Mouse (Mus musculus): ENCODE measurements around the gene Pex26. TPM values are rescaled to one million over a fixed set of nuclear protein-coding genes. Genes with fewer than 3 reads are reported as not detected.

Gene Pex26
- total RNA-seq (2023; ENCODE audit: inconsistent age), result 6.8 to 8.1 TPM (median 7.7 TPM) in 4 replicates

DNA sequence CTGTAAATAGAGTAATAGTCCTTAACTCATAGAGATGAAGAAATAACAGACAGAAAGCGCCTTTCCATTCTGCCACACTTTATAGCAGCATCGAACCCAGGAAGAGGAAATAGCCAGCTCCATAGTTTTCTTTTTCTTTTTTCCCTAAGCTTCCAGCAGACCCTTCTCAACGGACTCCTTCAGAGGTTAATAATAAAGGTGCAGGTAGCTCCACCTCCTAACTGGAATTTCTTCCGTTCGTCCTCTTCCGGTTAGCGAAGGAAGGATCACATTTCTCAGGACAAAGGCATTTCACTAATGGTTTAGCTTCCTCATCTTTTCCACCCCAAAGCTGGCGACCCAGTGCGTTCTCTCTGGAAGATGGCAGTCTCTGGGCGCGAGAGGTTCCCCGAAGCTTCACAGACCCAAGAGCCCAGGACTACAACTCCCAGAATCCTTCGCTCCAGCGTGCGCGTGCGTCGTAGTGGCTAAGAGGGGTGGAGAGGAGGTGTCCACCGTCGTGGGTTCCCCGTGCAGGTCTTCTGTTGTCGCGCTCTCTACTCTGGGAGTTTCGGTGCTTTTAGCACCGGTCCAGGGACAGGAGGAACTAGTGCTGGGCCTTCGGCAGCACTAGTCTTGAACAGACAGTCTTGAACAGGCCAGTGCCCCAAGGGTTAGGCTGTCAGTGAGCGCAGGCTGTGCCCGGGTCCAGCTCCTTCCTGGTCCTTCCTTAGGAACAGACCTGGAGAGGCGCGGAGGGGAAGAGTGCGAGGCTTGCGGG, at the start of gene Pex26:
Gene Pex26, plus strand, starts transcription at position 254 of the 760 bp plus-strand sequence.

GRCm38 (mm10) chr6:121210149-121210925, 26.9 kb downstream of the Pex26 start, which contains the start of gene Tuba8:
TSS of gene Tuba8 (plus strand) at chr6:121210696.

DNA sequence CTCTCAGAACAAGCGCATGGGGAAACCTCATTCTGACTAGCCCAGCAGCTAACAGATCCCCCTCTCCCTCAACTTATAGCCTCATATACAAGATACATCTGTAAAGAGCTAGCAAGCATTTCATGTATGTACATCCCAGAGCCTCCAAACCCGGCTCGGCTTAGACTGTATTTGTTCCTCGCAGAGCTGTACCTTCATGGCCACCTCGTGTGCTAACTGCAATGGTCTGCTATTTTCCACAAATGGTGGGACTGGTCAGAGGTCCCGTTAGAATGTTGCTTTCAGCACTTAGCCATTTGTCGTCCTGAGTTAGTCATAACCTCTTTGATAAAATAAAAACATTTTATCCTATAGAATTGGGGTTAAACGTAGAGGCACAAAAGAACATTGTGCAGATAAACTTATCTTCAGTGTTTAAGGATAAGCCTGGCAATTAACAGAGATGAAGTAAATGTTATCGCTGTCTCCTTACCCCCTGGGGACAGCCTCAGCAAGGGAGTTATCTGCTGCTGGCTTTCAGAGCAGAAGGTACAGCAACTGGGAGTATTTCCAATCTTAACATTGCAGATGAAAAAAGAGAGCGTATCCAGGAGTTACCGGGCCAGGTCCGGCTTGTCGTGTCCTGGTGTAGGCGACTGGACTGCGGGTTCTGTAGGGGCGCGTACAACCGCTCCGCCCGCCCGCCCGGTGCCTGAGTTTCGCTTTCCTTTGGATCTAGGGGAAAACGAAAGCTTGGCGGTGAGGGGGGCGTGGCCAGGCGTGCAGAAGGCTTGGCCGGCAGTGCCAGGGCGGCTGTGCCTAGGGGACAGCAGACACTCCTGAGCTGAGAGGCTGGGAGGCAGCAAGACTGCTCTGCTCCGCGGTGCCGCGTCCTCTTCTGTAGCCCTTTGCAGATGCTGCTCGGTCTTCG, 61.9 kb downstream of the Pex26 start, which contains the start of gene Usp18:
Gene Usp18, plus strand, starts transcription at position 780 of the 910 bp plus-strand sequence.

Other genes starting within 250 kb of the Pex26 start
- gene Mical3, start 52.7 kb upstream of the Pex26 start, total RNA-seq (2023; ENCODE audit: inconsistent age), result 20.2 to 28.5 TPM (median 26.1 TPM) in 4 replicates
- gene Tuba8, start 27.0 kb downstream of the Pex26 start, total RNA-seq (2023; ENCODE audit: inconsistent age), result not detected in 4 replicates
- gene Usp18, start 62.2 kb downstream of the Pex26 start, total RNA-seq (2023; ENCODE audit: inconsistent age), result 3.3 to 13.0 TPM (median 9.0 TPM) in 4 replicates
- gene Slc6a13, start 116.6 kb downstream of the Pex26 start, total RNA-seq (2023; ENCODE audit: inconsistent age), result 0.21 to 0.35 TPM in 2 of 4 replicates, not detected in the others
- gene Slc6a12, start 159.4 kb downstream of the Pex26 start, total RNA-seq (2023; ENCODE audit: inconsistent age), result 0.61 TPM in 1 of 4 replicates, not detected in the others

Data from B cell, adult (primary cell).